Mouse (Mus musculus): Measurements from ENCODE around the gene H1f0.

- TF ChIP-seq CTCF (IDR thresholded peaks at IDR 0.05; ENCODE audit: insufficient read depth, low read length) (no peak), POLR2A (IDR thresholded peaks at IDR 0.05; ENCODE audit: borderline replicate concordance, extremely low read depth, low read depth, low read length) (no peak)
Measured at GRCm38 (mm10) chr15:78998348-78998747, 29.9 kb upstream of the H1f0 start.

All from lung, adult 2 months (tissue).